ENCODE assay signal across 11 mouse cellular contexts in genomic region chr5:127319096-127319779, GRCm38 (mm10).
DNase-seq lines count a peak whose midpoint lies in the region; ATAC-seq and TF ChIP-seq lines count a peak whose summit lies in the region.
"Had no signal": no experiment of that assay in that cellular context is flagged by ENCODE, and none has a peak within 500 bp of the region (broad histone marks: within the 10 kb centered on the region; RNA-seq: fewer than 3 reads in every experiment).

No protein-coding gene starts in this region.

- no peaks in the 10 kb centered on the region for H3K27me3 ChIP-seq in heart, embryonic 12.5 days (replicated peaks)
- H3K27me3 ChIP-seq in embryonic facial prominence, embryonic 13.5 days, result no peaks in the 10 kb centered on the region
- H3K27me3 ChIP-seq in lung, postnatal 0 days (replicated peaks; ENCODE audit: insufficient read depth, low read length), result no peaks in the 10 kb centered on the region

- H3K9me3 ChIP-seq in heart, embryonic 12.5 days (replicated peaks), result no peaks in the 10 kb centered on the region
- no peaks in the 10 kb centered on the region for H3K9me3 ChIP-seq in embryonic facial prominence, embryonic 13.5 days
- H3K9me3 ChIP-seq in lung, postnatal 0 days (ENCODE audit: low read length), result no peaks in the 10 kb centered on the region

- no peak for TF ChIP-seq POLR2A in brain, embryonic 14.5 days (IDR thresholded peaks at IDR 0.05; ENCODE audit: borderline replicate concordance, extremely low read depth, insufficient read depth, insufficient read length, poor library complexity, severe bottlenecking)

- H3K4me3 ChIP-seq in heart, embryonic 12.5 days, result no peak overlapping the region
- H3K4me3 ChIP-seq in embryonic facial prominence, embryonic 13.5 days, result no peak overlapping the region
- H3K4me3 ChIP-seq in lung, postnatal 0 days (ENCODE audit: low read depth, low read length), result no peak overlapping the region

- DNase-seq in heart, postnatal 36 days, result no peak
- peak; percentile 73 for DNase-seq in brain, embryonic 14.5 days (ENCODE audit: low read depth)
- DNase-seq in lung, postnatal 0 days (ENCODE audit: low spot score), result peak; percentile 44
- no peak for DNase-seq in left cerebral cortex, adult 8-10 months (ENCODE audit: low spot score in 2 of 2)
- DNase-seq in left cerebral cortex, postnatal 14 days (ENCODE audit: low spot score in 2 of 2), result no peak
- DNase-seq in spleen, postnatal 4 days (ENCODE audit: low spot score in 2 of 2), result no peak
- DNase-seq: heart, adult 18-20 months; kidney, postnatal 25 days had no signal

- H3K4me2 ChIP-seq in heart, embryonic 12.5 days, result no peak overlapping the region
- H3K4me2 ChIP-seq in embryonic facial prominence, embryonic 13.5 days, result peak overlapping the region; percentile 26
- no peak overlapping the region for H3K4me2 ChIP-seq in lung, postnatal 0 days (replicated peaks; ENCODE audit: low read depth, low read length)

- H3K27ac ChIP-seq in heart, embryonic 12.5 days (ENCODE audit: poor library complexity, severe bottlenecking), result peak overlapping the region; percentile 39; the same call in 1 of the 2 replicates
- H3K27ac ChIP-seq in embryonic facial prominence, embryonic 13.5 days, result peak overlapping the region; percentile 86
- H3K27ac ChIP-seq in lung, postnatal 0 days (ENCODE audit: low read length), result no peak overlapping the region

- peaks cover 21% of the 10 kb centered on the region for H3K4me1 ChIP-seq in heart, embryonic 12.5 days (replicated peaks)
- peaks cover 65% of the 10 kb centered on the region for H3K4me1 ChIP-seq in embryonic facial prominence, embryonic 13.5 days
- no peaks in the 10 kb centered on the region for H3K4me1 ChIP-seq in lung, postnatal 0 days (ENCODE audit: insufficient read depth, low read depth, low read length)

- no peak overlapping the region for H3K9ac ChIP-seq in heart, embryonic 12.5 days
- H3K9ac ChIP-seq in embryonic facial prominence, embryonic 13.5 days, result no peak overlapping the region
- H3K9ac ChIP-seq in lung, postnatal 0 days (replicated peaks; ENCODE audit: low read depth), result no peak overlapping the region

- no peak for TF ChIP-seq CTCF in brain, embryonic 14.5 days (IDR thresholded peaks at IDR 0.05; ENCODE audit: borderline replicate concordance, extremely low read depth, insufficient read depth, insufficient read length)
- no peak for TF ChIP-seq CTCF in lung, postnatal 0 days (IDR thresholded peaks at IDR 0.05)

- no peak for TF ChIP-seq EP300 in lung, postnatal 0 days (IDR thresholded peaks at IDR 0.05)

- intact Hi-C loops in heart, postnatal 36 days (cut with DNase I), result no loop called here
- intact Hi-C loops in left cerebral cortex, postnatal 14 days (cut with DNase I), result no loop called here

- ATAC-seq in heart, embryonic 12.5 days (ENCODE audit: insufficient number of reproducible peaks, low FRiP score), result no peak
- ATAC-seq in embryonic facial prominence, embryonic 13.5 days (ENCODE audit: insufficient number of reproducible peaks, insufficient read depth, low FRiP score, low TSS enrichment, low read depth), result no peak
- ATAC-seq in lung, postnatal 0 days, result peak; percentile 68
- ATAC-seq: inflammation-experienced regulatory T-cells, adult 6 months had no signal

- WGBS in heart, embryonic 12.5 days, result 28% methylated on average over 12 of the region's 12 CpGs
- 14% methylated on average over 12 of the region's 12 CpGs for WGBS in embryonic facial prominence, embryonic 13.5 days
- 27% methylated on average over 12 of the region's 12 CpGs for WGBS in lung, postnatal 0 days

- H3K36me3 ChIP-seq in heart, embryonic 12.5 days, result no peaks in the 10 kb centered on the region
- no peaks in the 10 kb centered on the region for H3K36me3 ChIP-seq in embryonic facial prominence, embryonic 13.5 days
- no peaks in the 10 kb centered on the region for H3K36me3 ChIP-seq in lung, postnatal 0 days (ENCODE audit: insufficient read depth, low read length)

Comparison
In these comparisons a context has a peak if more than half of its experiments do, and no peak if none do; other contexts are left out.
1. DNase-seq: peak in brain, embryonic 14.5 days (single experiment) and lung, postnatal 0 days (single experiment); none in heart, postnatal 36 days (0 of 2), left cerebral cortex, adult 8-10 months (0 of 2), left cerebral cortex, postnatal 14 days (0 of 2) and spleen, postnatal 4 days (0 of 2).